Mouse (Mus musculus) embryonic facial prominence, embryonic 15.5 days (tissue): ENCODE data around the gene Drp2. TPM values are rescaled to one million over a fixed set of nuclear protein-coding genes. Genes with fewer than 3 reads are reported as not detected.

Source experiments
- ATAC-seq: fragments of 200-750 bp; cut with Nextera tagmentation; 2 replicates; pipeline ENCODE4 v1.8.0; 2017; ENCODE audit warnings: low read depth, moderate TSS enrichment; ENCODE audit not compliant: insufficient number of reproducible peaks, low FRiP score, low TSS enrichment
- H3K27ac ChIP-seq: fragments of 300-500 bp; sonication (generic); replicated peaks from 2 replicates; pipeline ENCODE4 v1.5.1; 2015; ENCODE audit warnings: mild to moderate bottlenecking, inconsistent platforms
- H3K27me3 ChIP-seq: fragments of 300-500 bp; sonication (generic); 2 replicates; pipeline ENCODE4 v1.6.1; 2015; ENCODE audit warnings: inconsistent platforms
- H3K36me3 ChIP-seq: fragments of 300-500 bp; sonication (generic); 2 replicates; pipeline ENCODE4 v1.6.1; 2015; ENCODE audit warnings: mild to moderate bottlenecking, inconsistent platforms
- H3K4me1 ChIP-seq: fragments of 300-500 bp; sonication (generic); 2 replicates; pipeline ENCODE4 v1.6.1; 2015; ENCODE audit warnings: inconsistent platforms
- H3K4me2 ChIP-seq: fragments of 300-500 bp; sonication (generic); replicated peaks from 2 replicates; pipeline ENCODE4 v1.6.1; 2015; ENCODE audit warnings: mild to moderate bottlenecking, inconsistent platforms
- H3K4me3 ChIP-seq: fragments of 300-500 bp; sonication (generic); replicated peaks from 2 replicates; pipeline ENCODE4 v1.5.1; 2015; ENCODE audit warnings: mild to moderate bottlenecking, inconsistent platforms
- H3K9ac ChIP-seq: fragments of 300-500 bp; sonication (generic); 2 replicates; pipeline ENCODE4 v1.6.1; 2015; ENCODE audit warnings: inconsistent platforms
- H3K9me3 ChIP-seq: fragments of 300-500 bp; sonication (generic); replicated peaks from 2 replicates; pipeline ENCODE4 v1.6.1; 2016; ENCODE audit warnings: inconsistent platforms
- WGBS: fragments of 180-500 bp; shearing (Covaris S2); methylation state at CpG from one replicate; pipeline ENCODE4 v1.1.7; 2015; 5-methylcytosine and 5-hydroxymethylcytosine counted together
- polyA plus RNA-seq: library from polyadenylated mRNA; unstranded; fragments of >200 nt; fragmentation: Nextera tagmentation; extraction: Ambion mirVana; gene quantifications from 2 replicates; pipeline ENCODE4 v1.2.1, GENCODE M21; 2015

The Drp2 gene
- polyA plus RNA-seq, 1 experiment from 2014 or later, result 4.1 TPM

GRCm38 (mm10) chrX:134420097-134420496 is 15.7 kb downstream of the Drp2 start:
- Histone ChIP-seq H3K27me3 (no peaks in the 10 kb centered on the region), H3K36me3 (no peaks in the 10 kb centered on the region), H3K4me2 (no peak overlapping the region), H3K9ac (no peak overlapping the region), H3K27ac (no peak overlapping the region), H3K4me1 (no peaks in the 10 kb centered on the region), H3K9me3 (no peaks in the 10 kb centered on the region), H3K4me3 (no peak overlapping the region)
- no peak for ATAC-seq
- 82% methylated on average over 5 of the region's 5 CpGs for WGBS

DNA sequence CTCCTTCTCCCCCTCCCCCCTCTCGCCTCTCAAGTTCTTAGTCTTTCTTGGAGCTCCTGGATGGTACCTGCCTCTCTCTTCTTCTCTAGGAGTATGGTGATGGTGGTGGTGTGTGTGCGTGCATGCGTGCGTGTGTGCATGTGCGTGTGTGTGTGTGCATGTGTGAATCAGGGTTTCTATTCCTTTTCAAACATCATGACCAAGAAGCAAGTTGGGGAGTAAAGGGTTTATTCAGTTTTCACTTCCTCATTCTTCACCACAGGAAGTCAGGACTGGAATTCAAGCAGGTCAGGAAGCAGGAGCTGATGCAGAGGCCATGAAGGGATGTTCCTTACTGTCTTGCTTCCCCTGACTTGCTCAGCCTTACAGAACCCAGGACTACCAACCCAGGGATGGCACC is 19.9 kb downstream of the Drp2 start:
- Histone ChIP-seq H3K36me3 (no peaks in the 10 kb centered on the region), H3K27ac (no peak overlapping the region), H3K4me2 (no peak overlapping the region), H3K27me3 (no peaks in the 10 kb centered on the region), H3K4me3 (no peak overlapping the region), H3K4me1 (no peaks in the 10 kb centered on the region), H3K9me3 (no peaks in the 10 kb centered on the region), H3K9ac (no peak overlapping the region)
- WGBS, result 97% methylated on average over 5 of the region's 5 CpGs
- ATAC-seq, result no peak

DNA sequence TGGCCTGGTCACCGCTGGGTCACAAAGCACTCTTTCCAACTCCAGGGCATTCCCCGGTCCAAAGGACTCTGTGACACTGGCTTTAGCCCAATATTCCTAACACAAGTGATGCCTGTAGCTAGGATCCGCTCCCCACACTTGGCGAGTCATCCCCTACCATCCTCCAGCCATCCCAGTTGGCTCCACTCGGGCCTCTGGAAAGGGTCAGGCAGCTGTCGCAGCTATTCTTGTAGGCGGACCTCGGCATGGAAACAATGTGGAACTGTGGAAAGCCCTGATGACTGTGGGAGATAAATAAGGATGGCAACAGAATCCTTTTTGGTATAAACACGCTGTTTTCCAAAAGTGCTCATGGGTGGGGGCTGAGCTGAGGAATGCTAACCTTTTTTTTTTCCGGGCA is 21.4 kb downstream of the Drp2 start:
- H3K36me3 ChIP-seq, result no peaks in the 10 kb centered on the region
- no peaks in the 10 kb centered on the region for H3K4me1 ChIP-seq
- H3K4me2 ChIP-seq, result no peak overlapping the region
- H3K9ac ChIP-seq, result no peak overlapping the region
- no peak overlapping the region for H3K4me3 ChIP-seq
- no peak overlapping the region for H3K27ac ChIP-seq
- ATAC-seq, result no peak
- WGBS, result 62% methylated on average over 10 of the region's 10 CpGs
- no peaks in the 10 kb centered on the region for H3K9me3 ChIP-seq
- no peaks in the 10 kb centered on the region for H3K27me3 ChIP-seq

DNA sequence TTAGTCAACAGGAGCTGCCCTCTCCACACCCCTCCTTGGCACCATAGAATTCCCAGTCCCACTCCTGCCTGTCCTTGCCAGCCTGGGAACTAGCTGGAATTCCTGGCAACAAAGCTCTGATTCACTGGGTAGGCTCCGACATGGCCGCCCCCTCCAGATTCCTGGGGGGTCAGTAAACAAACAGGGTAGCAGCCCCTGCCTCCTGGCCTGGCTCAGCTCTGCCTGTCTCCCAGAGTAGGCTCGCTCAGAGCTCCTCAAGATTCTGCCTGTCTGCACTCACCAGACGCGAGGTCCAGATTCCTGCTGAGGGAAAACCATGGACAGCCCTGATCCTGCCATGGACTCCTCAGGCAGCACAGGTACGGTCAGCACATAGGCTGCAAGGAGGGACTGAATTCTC is 22.5 kb downstream of the Drp2 start:
- 52% methylated on average over 6 of the region's 6 CpGs for WGBS
- no peaks in the 10 kb centered on the region for H3K9me3 ChIP-seq
- no peaks in the 10 kb centered on the region for H3K27me3 ChIP-seq
- no peak overlapping the region for H3K27ac ChIP-seq
- no peak overlapping the region for H3K4me2 ChIP-seq
- no peak overlapping the region for H3K9ac ChIP-seq
- H3K4me1 ChIP-seq, result no peaks in the 10 kb centered on the region
- no peak overlapping the region for H3K4me3 ChIP-seq
- no peaks in the 10 kb centered on the region for H3K36me3 ChIP-seq
- ATAC-seq, result no peak

DNA sequence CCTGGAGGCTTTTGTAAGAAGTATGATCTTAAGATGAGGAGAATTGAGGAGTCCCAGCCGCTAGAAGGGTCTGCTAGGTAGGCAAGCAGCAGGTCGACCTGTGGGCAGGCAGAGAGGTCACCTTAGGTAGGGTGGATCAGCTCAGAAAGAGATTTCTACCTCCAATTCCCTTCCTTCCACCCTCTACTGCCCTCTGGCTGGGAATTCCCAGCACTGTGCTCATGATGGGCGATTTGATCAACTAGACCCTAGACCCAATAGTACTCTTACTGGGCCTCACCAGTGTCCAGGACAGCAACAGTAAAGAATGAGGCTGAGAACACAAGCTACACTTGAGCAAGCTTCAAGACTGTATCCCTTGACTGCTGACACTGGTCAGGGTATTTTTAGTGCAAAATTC is 23.0 kb downstream of the Drp2 start:
- H3K4me2 ChIP-seq, result no peak overlapping the region
- no peaks in the 10 kb centered on the region for H3K36me3 ChIP-seq
- H3K27ac ChIP-seq, result no peak overlapping the region
- no peaks in the 10 kb centered on the region for H3K9me3 ChIP-seq
- H3K27me3 ChIP-seq, result no peaks in the 10 kb centered on the region
- no peaks in the 10 kb centered on the region for H3K4me1 ChIP-seq
- WGBS, result 66% methylated on average over 3 of the region's 3 CpGs
- no peak for ATAC-seq
- no peak overlapping the region for H3K4me3 ChIP-seq
- H3K9ac ChIP-seq, result no peak overlapping the region

GRCm38 (mm10) chrX:134474988-134475710 is 70.8 kb downstream of the Drp2 start:
- Histone ChIP-seq H3K4me1 (no peaks in the 10 kb centered on the region), H3K9ac (no peak overlapping the region), H3K27ac (no peak overlapping the region), H3K27me3 (no peaks in the 10 kb centered on the region), H3K36me3 (no peaks in the 10 kb centered on the region), H3K4me3 (no peak overlapping the region), H3K4me2 (peak overlapping the region; percentile 12; the same call in 1 of the 2 replicates), H3K9me3 (0 out of 2 replicates have a peak, but pooled peaks cover 6% of the 10 kb centered on the region)
- 77% methylated on average over 35 of the region's 67 CpGs for whole genome bisulfite sequencing
- no peak for ATAC-seq

GRCm38 (mm10) chrX:134476290-134476689 is 71.9 kb downstream of the Drp2 start, which contains the start of gene Taf7l:
Taf7l (minus strand) TSS chrX:134476490.
- H3K4me3 ChIP-seq, result no peak within 1 kb of the TSS
- 0 out of 2 replicates have a peak, but pooled peaks cover 6% of the 10 kb centered on the region for H3K9me3 ChIP-seq
- 88% methylated on average over 25 of the region's 25 CpGs for WGBS
- H3K36me3 ChIP-seq, result no peaks in the 10 kb centered on the region
- no peaks in the 10 kb centered on the region for H3K4me1 ChIP-seq
- H3K9ac ChIP-seq, result no peak within 1 kb of the TSS
- no peak for ATAC-seq
- H3K4me2 ChIP-seq, result no peak within 1 kb of the TSS
- H3K27me3 ChIP-seq, result no peaks in the 10 kb centered on the region
- no peak within 1 kb of the TSS for H3K27ac ChIP-seq

- Histone ChIP-seq H3K27me3 (no peaks in the 10 kb centered on the region), H3K36me3 (no peaks in the 10 kb centered on the region), H3K27ac (no peak overlapping the region), H3K4me1 (no peaks in the 10 kb centered on the region), H3K4me2 (no peak overlapping the region), H3K9ac (no peak overlapping the region), H3K4me3 (no peak overlapping the region), H3K9me3 (no peaks in the 10 kb centered on the region)
- WGBS, result 67% methylated on average over 3 of the region's 3 CpGs
- ATAC-seq, result no peak
Observed at GRCm38 (mm10) chrX:134481720-134482119, 77.4 kb downstream of the Drp2 start.

GRCm38 (mm10) chrX:134500651-134501050 is 96.3 kb downstream of the Drp2 start:
- WGBS, result 77% methylated on average over 8 of the region's 8 CpGs
- Histone ChIP-seq H3K27me3 (no peaks in the 10 kb centered on the region), H3K9me3 (no peaks in the 10 kb centered on the region), H3K36me3 (no peaks in the 10 kb centered on the region), H3K4me3 (no peak overlapping the region), H3K4me1 (no peaks in the 10 kb centered on the region), H3K4me2 (no peak overlapping the region), H3K9ac (no peak overlapping the region), H3K27ac (no peak overlapping the region)
- no peak for ATAC-seq

Other genes starting within 250 kb of the Drp2 start
- 3.4 TPM in 2 replicates for gene Xkrx, start 242.5 kb upstream of the Drp2 start, polyA plus RNA-seq
- not detected in 2 replicates for gene Arl13a, start 217.1 kb upstream of the Drp2 start, polyA plus RNA-seq
- 0.09 TPM in 1 of 2 replicates, not detected in the other for gene Nox1, start 182.6 kb upstream of the Drp2 start, polyA plus RNA-seq
- gene Trmt2b, start 127.6 kb upstream of the Drp2 start, polyA plus RNA-seq, result 16.6 and 17.5 TPM in 2 replicates
- gene Tmem35a, start 109.3 kb upstream of the Drp2 start, polyA plus RNA-seq, result 9.7 and 10.7 TPM in 2 replicates
- 21.9 and 25.0 TPM in 2 replicates for gene Cenpi, start 96.5 kb upstream of the Drp2 start, polyA plus RNA-seq
- gene Taf7l, start 71.9 kb downstream of the Drp2 start, polyA plus RNA-seq, result 0.08 and 0.33 TPM in 2 replicates
- 60.5 and 64.9 TPM in 2 replicates for gene Timm8a1, start 137.3 kb downstream of the Drp2 start, polyA plus RNA-seq
- 2.2 and 2.5 TPM in 2 replicates for gene Btk, start 179.0 kb downstream of the Drp2 start, polyA plus RNA-seq
- 400 and 403 TPM in 2 replicates for gene Rpl36a, start 181.1 kb downstream of the Drp2 start, polyA plus RNA-seq
- 4.3 and 5.6 TPM in 2 replicates for gene Gla, start 196.6 kb downstream of the Drp2 start, polyA plus RNA-seq
- gene Hnrnph2, start 196.6 kb downstream of the Drp2 start, polyA plus RNA-seq, result 138 and 141 TPM in 2 replicates